Mouse (Mus musculus) heart, embryonic 10.5 days (tissue): ENCODE data around the gene Polrmt. TPM values are rescaled to one million over a fixed set of nuclear protein-coding genes. Genes with fewer than 3 reads are reported as not detected.
A peak's percentile ranks its signal among the peaks of the same experiment; 100 is the strongest.

Experiments used
- DNase-seq: peaks from one replicate; pipeline ENCODE4 v3.0.0-alpha.2; 2017; ENCODE audit warnings: low spot score
- H3K27ac ChIP-seq: fragments of 300-500 bp; sonication (generic); 2 replicates; pipeline ENCODE4 v1.5.1; 2016; ENCODE audit warnings: mild to moderate bottlenecking
- H3K27me3 ChIP-seq: fragments of 300-500 bp; sonication (generic); 2 replicates; pipeline ENCODE4 v1.6.1; 2016; ENCODE audit warnings: mild to moderate bottlenecking; ENCODE audit not compliant: poor library complexity, insufficient read depth, severe bottlenecking
- H3K36me3 ChIP-seq: fragments of 300-500 bp; sonication (generic); 2 replicates; pipeline ENCODE4 v1.6.1; 2016; ENCODE audit warnings: mild to moderate bottlenecking, moderate library complexity
- H3K4me1 ChIP-seq: fragments of 300-500 bp; sonication (generic); 2 replicates; pipeline ENCODE4 v1.6.1; 2016; ENCODE audit warnings: mild to moderate bottlenecking
- H3K4me3 ChIP-seq: fragments of 300-500 bp; sonication (generic); 2 replicates; pipeline ENCODE4 v1.5.1; 2016; ENCODE audit warnings: mild to moderate bottlenecking, moderate library complexity
- H3K9me3 ChIP-seq: fragments of 300-500 bp; sonication (generic); 2 replicates; pipeline ENCODE4 v1.6.1; 2016; ENCODE audit warnings: mild to moderate bottlenecking, moderate library complexity
- WGBS: fragments of 180-500 bp; shearing (Covaris S2); methylation state at CpG from one replicate; pipeline ENCODE4 v1.1.7; 2016; 5-methylcytosine and 5-hydroxymethylcytosine counted together
- polyA plus RNA-seq: library from polyadenylated mRNA; unstranded; fragments of >200 nt; fragmentation: Nextera tagmentation; extraction: Ambion mirVana; gene quantifications from 2 replicates; pipeline ENCODE4 v1.2.1, GENCODE M21; 2016

Gene Polrmt
- polyA plus RNA-seq, 1 experiment from 2014 or later = 39.8 TPM

- H3K4me3 ChIP-seq = no peak overlapping the region
- H3K36me3 ChIP-seq = no peaks in the 10 kb centered on the region
- H3K9me3 ChIP-seq = no peaks in the 10 kb centered on the region
- no peak overlapping the region for H3K27ac ChIP-seq
- H3K27me3 ChIP-seq = peaks cover 73% of the 10 kb centered on the region
- DNase-seq = no peak
- 54% methylated on average over 5 of the region's 5 CpGs for WGBS
- peaks cover 42% of the 10 kb centered on the region for H3K4me1 ChIP-seq
These were observed 35.6 kb upstream of the Polrmt start for GRCm38 (mm10) chr10:79781956-79782355.

DNA sequence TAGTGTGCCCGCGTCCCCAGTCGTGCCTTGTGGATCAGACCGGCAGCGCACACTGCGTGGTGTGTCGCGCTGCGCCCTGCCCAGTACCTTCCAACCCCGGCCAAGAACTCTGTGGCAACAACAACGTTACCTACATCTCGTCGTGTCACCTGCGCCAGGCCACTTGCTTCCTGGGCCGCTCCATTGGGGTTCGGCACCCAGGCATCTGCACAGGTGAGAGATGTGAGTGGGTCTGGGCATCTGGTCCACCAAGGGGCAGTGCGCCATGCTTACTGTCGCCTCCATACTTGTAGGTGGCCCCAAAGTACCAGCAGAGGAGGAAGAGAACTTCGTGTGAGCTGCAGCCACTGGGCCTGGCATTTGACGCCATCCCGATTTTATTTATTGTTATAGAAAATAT, 34.8 kb upstream of the Polrmt start:
- peaks cover 44% of the 10 kb centered on the region for H3K4me1 ChIP-seq

GRCm38 (mm10) chr10:79780664-79781015, 34.3 kb upstream of the Polrmt start:
- under 1% methylated on average over 13 of the region's 13 CpGs for WGBS
- no peaks in the 10 kb centered on the region for H3K9me3 ChIP-seq
- no peaks in the 10 kb centered on the region for H3K36me3 ChIP-seq
- H3K4me3 ChIP-seq = peak overlapping the region; percentile 63
- H3K27me3 ChIP-seq = peaks cover 83% of the 10 kb centered on the region
- peaks cover 44% of the 10 kb centered on the region for H3K4me1 ChIP-seq
- DNase-seq = peak; percentile 90
- H3K27ac ChIP-seq = 0 out of 2 replicates have a peak overlapping the region, but pooled peaks have one; percentile 43

More for the DNA sequence above, 34.8 kb upstream of the Polrmt start:
- 30% methylated on average over 21 of the region's 21 CpGs for WGBS
- H3K4me3 ChIP-seq = peak overlapping the region; percentile 63
- H3K36me3 ChIP-seq = no peaks in the 10 kb centered on the region
- no peak for DNase-seq
- peaks cover 81% of the 10 kb centered on the region for H3K27me3 ChIP-seq
- H3K9me3 ChIP-seq = no peaks in the 10 kb centered on the region
- H3K27ac ChIP-seq = no peak overlapping the region

- peaks cover 80% of the 10 kb centered on the region for H3K27me3 ChIP-seq
- no peaks in the 10 kb centered on the region for H3K9me3 ChIP-seq
- DNase-seq = peak; percentile 99
- H3K4me3 ChIP-seq = peak overlapping the region; percentile 63
- H3K27ac ChIP-seq = peak overlapping the region; percentile 43
- H3K4me1 ChIP-seq = peaks cover 44% of the 10 kb centered on the region
- WGBS = 2% methylated on average over 55 of the region's 55 CpGs
- H3K36me3 ChIP-seq = no peaks in the 10 kb centered on the region
These were observed 33.6 kb upstream of the Polrmt start for GRCm38 (mm10) chr10:79779784-79780663.

GRCm38 (mm10) chr10:79779193-79779592, 32.8 kb upstream of the Polrmt start:
- 12% methylated on average over 2 of the region's 2 CpGs for WGBS
- Histone ChIP-seq H3K27ac (no peak overlapping the region), H3K36me3 (no peaks in the 10 kb centered on the region), H3K27me3 (peaks cover 72% of the 10 kb centered on the region), H3K4me1 (peaks cover 48% of the 10 kb centered on the region), H3K9me3 (no peaks in the 10 kb centered on the region), H3K4me3 (no peak overlapping the region; the same call in 1 of the 2 replicates)
- no peak for DNase-seq

- 16% methylated on average over 15 of the region's 15 CpGs for WGBS
- Histone ChIP-seq H3K27ac (peak overlapping the region; percentile 84; the same call in 1 of the 2 replicates), H3K36me3 (no peaks in the 10 kb centered on the region), H3K4me1 (peaks cover 50% of the 10 kb centered on the region), H3K9me3 (no peaks in the 10 kb centered on the region), H3K27me3 (peaks cover 64% of the 10 kb centered on the region), H3K4me3 (peak overlapping the region; percentile 66)
- DNase-seq = peak; percentile 85
These were observed 31.6 kb upstream of the Polrmt start for GRCm38 (mm10) chr10:79778006-79778405.

GRCm38 (mm10) chr10:79777103-79777531, 30.7 kb upstream of the Polrmt start, which contains the start of gene Fstl3:
TSS of gene Fstl3 (plus strand) at chr10:79777272.
- H3K27me3 ChIP-seq = peaks cover 55% of the 10 kb centered on the region
- H3K4me3 ChIP-seq = peak within 1 kb of the TSS; percentile 66
- WGBS = 2% methylated on average over 39 of the region's 39 CpGs
- H3K4me1 ChIP-seq = peaks cover 50% of the 10 kb centered on the region
- H3K9me3 ChIP-seq = no peaks in the 10 kb centered on the region; the same call in 1 of the 2 replicates
- H3K27ac ChIP-seq = peak within 1 kb of the TSS; percentile 84
- H3K36me3 ChIP-seq = no peaks in the 10 kb centered on the region
- no peak for DNase-seq

DNA sequence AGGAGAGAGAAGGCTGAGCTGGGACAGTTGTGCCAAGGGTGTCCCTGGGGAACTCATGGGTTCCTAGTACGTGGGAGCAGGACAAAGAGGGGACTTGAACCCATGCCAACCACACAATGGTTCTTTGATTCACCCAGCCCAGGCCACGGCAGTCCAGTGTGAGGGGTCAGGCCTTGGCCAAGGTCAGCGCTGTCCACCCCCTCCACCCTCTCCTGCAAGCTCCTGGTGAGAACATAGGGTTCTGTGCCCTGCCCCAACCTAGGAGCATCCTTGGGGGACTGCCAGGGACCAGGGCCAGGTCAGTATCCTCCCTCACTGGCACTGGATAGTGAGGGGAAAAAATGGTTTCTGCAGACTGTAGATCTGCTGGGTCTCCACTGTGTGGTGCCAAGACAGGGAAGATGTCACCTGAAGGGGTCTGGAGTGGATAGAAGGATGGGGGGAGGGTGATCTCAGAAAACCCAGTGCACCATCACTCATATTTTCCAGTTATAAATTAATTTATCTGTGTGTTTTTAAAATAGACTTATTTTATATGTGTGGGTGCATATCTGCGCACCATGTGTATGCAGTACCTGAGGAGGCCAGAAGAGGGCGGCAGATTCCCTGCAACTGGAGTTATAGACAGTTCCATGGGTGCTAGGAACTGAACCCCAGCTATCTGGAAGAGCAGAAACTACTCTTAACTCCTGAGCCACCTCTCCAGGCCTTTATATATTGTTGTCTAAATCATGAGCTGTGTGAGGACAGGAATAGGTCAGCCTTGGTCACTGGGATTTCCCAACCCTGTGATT, 28.3 kb upstream of the Polrmt start:
- H3K4me1 ChIP-seq = peaks cover 34% of the 10 kb centered on the region

GRCm38 (mm10) chr10:79773208-79773607, 26.8 kb upstream of the Polrmt start:
- H3K27me3 ChIP-seq = peaks cover 32% of the 10 kb centered on the region
- peaks cover 20% of the 10 kb centered on the region for H3K4me1 ChIP-seq
- no peak overlapping the region for H3K27ac ChIP-seq
- no peak for DNase-seq
- H3K36me3 ChIP-seq = no peaks in the 10 kb centered on the region
- 88% methylated on average over 2 of the region's 2 CpGs for WGBS
- H3K9me3 ChIP-seq = no peaks in the 10 kb centered on the region; the same call in 1 of the 2 replicates
- no peak overlapping the region for H3K4me3 ChIP-seq

More for the DNA sequence above, 28.3 kb upstream of the Polrmt start:
- peaks cover 47% of the 10 kb centered on the region for H3K27me3 ChIP-seq
- DNase-seq = no peak
- no peaks in the 10 kb centered on the region; the same call in 1 of the 2 replicates for H3K9me3 ChIP-seq
- H3K4me3 ChIP-seq = no peak overlapping the region
- no peaks in the 10 kb centered on the region for H3K36me3 ChIP-seq
- no peak overlapping the region for H3K27ac ChIP-seq
- 64% methylated on average over 5 of the region's 5 CpGs for WGBS

GRCm38 (mm10) chr10:79772320-79772719, 25.9 kb upstream of the Polrmt start:
- Histone ChIP-seq H3K36me3 (no peaks in the 10 kb centered on the region), H3K27me3 (peaks cover 23% of the 10 kb centered on the region), H3K4me3 (no peak overlapping the region), H3K4me1 (peaks cover 20% of the 10 kb centered on the region), H3K27ac (no peak overlapping the region), H3K9me3 (no peaks in the 10 kb centered on the region; the same call in 1 of the 2 replicates)
- no peak for DNase-seq
- 82% methylated on average over 3 of the region's 3 CpGs for WGBS

GRCm38 (mm10) chr10:79769329-79769728, 22.9 kb upstream of the Polrmt start:
- 68% methylated on average over 4 of the region's 4 CpGs for WGBS
- H3K9me3 ChIP-seq = no peaks in the 10 kb centered on the region; the same call in 1 of the 2 replicates
- 0 out of 2 replicates have a peak, but pooled peaks cover 3% of the 10 kb centered on the region for H3K36me3 ChIP-seq
- no peak overlapping the region for H3K4me3 ChIP-seq
- H3K27ac ChIP-seq = no peak overlapping the region
- peaks cover 9% of the 10 kb centered on the region; the same call in 1 of the 2 replicates for H3K27me3 ChIP-seq
- no peak for DNase-seq
- H3K4me1 ChIP-seq = peaks cover 31% of the 10 kb centered on the region

GRCm38 (mm10) chr10:79768400-79768799, 22.0 kb upstream of the Polrmt start:
- DNase-seq = peak; percentile 91
- Histone ChIP-seq H3K4me1 (peaks cover 38% of the 10 kb centered on the region), H3K4me3 (no peak overlapping the region), H3K9me3 (no peaks in the 10 kb centered on the region; the same call in 1 of the 2 replicates), H3K27me3 (peaks cover 9% of the 10 kb centered on the region; the same call in 1 of the 2 replicates), H3K36me3 (0 out of 2 replicates have a peak, but pooled peaks cover 6% of the 10 kb centered on the region), H3K27ac (no peak overlapping the region)
- 0% methylated on average over 5 of the region's 5 CpGs for WGBS
